Mouse (Mus musculus): ENCODE measurements around the gene Birc7.

- TF ChIP-seq CTCF (IDR thresholded peaks at IDR 0.05) (no peak), EP300 (IDR thresholded peaks at IDR 0.05; ENCODE audit: insufficient read depth, low read depth, low read length) (no peak)
These were observed 52.3 kb downstream of the Birc7 start for GRCm38 (mm10) chr2:180981133-180981532.
